Mouse (Mus musculus) left cerebral cortex, adult 2 months (tissue): ENCODE results near the gene Rgcc. TPM values are rescaled to one million over a fixed set of nuclear protein-coding genes. Genes with fewer than 3 reads are reported as not detected.

Source experiments
- DNase-seq, 2 experiments: peaks; one replicate each; pipeline ENCODE4 v3.0.0; 2021 to 2022; ENCODE audit warnings: low spot score in 2 of 2, mixed read lengths in 1 of 2; ENCODE audit errors: extremely low spot score in 1 of 2
- H3K27ac ChIP-seq: fragments of 200-600 bp; 2 replicates; pipeline ENCODE4 v1.8.1; 2022
- H3K4me3 ChIP-seq: fragments of 200-600 bp; 2 replicates; pipeline ENCODE4 v1.8.1; 2022
- CTCF ChIP-seq: fragments of 200-600 bp; IDR thresholded peaks from 2 replicates; pipeline ENCODE4 v1.8.1; 2022; ENCODE audit warnings: antibody characterized with exemption, mild to moderate bottlenecking, moderate library complexity
- intact Hi-C: fragments of 180-260 bp; cut with DNase I; formaldehyde crosslinking; loops from one replicate; pipeline ENCODE4 v1.15.1; 2025
- total RNA-seq, 2 experiments: library from RNA; stranded (reverse); gene quantifications; 2 replicates each; pipeline ENCODE4 v1.2.3; 2021

Rgcc gene
- total RNA-seq, 2 experiments from 2014 or later = 33.6 to 44.5 TPM

DNA sequence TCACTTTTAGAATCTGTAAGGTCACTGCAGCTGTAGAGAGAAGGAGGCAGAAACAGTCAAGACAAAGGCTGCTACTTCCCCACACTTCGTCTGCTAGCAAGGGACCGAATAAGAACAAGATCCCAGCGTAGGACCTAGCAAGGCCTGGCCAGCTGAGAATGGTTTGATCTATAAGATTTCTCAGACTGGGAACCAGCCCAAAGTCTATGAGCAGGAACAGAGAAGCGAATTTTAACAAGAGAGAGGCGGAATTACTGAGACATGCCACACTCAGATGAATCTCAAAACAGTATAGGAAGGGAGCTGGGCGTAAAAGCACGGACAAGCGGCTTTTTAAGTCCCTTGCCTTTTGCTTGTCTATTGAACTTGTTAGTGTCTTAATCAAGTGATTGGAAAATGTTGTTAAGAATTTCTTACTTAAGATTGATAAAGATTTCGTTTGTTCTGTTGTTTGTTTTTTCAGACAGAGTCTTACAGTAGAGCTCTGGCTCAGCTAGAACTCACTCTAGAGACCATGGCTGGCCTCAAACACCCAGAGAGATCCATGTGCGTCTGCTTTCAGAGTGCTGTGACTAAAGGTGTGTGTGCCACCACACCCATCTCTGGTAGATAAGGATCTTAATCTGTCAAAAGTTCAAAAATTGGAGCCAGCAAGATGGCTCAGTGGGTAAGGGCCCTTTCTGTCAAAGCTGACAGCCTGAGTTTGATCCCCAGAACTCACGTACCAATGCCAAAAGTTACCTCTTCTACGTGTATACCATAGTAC is 13.0 kb upstream of the Rgcc start:
- intact Hi-C loops = no loop called here
- Histone ChIP-seq H3K4me3 (no peak overlapping the region), H3K27ac (peak overlapping the region; percentile 66)

DNA sequence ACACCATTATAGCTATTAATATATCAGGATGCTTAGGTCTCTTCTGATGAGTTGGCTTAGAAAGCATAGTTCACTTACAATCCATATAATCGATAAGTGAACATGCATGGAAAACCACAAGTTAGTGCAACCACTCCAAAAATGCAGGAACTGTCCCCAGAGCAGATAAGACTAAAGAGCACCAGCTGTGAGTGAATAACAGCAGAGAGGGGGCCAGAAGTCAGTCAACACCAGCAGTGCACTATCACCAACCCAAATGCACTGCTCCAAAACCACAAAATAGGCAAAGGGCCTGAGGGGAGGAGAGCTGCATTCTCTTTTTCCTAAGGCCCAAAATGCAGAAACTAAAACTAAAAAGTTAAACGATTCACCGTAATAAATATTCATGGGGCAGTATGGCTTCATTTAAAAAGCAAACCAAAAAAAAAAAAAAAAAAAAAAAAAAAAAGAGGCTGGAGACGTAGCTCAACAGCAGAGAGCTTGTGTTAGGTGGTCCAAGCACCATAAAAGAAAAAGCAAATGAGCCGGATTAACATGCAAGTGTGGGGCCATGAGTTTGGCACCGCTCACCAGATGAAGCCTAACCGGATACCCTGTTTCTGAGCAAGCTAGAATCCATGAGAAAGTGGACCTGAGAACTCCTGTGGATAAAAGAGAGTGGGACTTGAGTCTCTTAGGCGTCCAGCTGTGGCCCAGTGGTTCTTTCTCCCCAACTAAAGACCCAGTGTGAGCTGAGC is 12.2 kb upstream of the Rgcc start:
- no peak for DNase-seq
- no peak overlapping the region for H3K4me3 ChIP-seq
- intact Hi-C loops = no loop called here
- H3K27ac ChIP-seq = peak overlapping the region; percentile 66
- no peak for TF ChIP-seq CTCF

More for the DNA sequence above, 13.0 kb upstream of the Rgcc start:
- no peak for DNase-seq
- no peak for TF ChIP-seq CTCF

DNA sequence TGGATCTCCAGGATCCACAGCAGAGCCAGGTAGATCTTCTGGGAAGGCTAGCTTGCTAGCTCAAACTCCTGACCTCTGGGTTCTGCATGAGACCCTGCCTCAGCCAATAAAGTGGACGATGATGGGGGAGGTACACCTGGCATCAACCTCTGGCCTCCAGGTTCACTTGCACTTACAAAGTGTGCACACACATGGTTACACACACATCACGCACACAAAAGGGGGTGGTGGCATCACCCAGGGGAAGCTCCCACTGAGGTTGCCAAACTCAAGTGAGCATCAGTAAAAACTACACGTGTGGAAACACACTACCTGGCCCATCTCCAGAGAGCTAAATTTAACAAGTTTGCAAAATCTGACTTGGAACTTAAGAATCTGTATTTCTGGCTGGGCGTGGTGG is 11.3 kb upstream of the Rgcc start:
- no peak overlapping the region for H3K4me3 ChIP-seq
- intact Hi-C loops = no loop called here
- H3K27ac ChIP-seq = no peak overlapping the region
- DNase-seq = no peak
- no peak for TF ChIP-seq CTCF

DNA sequence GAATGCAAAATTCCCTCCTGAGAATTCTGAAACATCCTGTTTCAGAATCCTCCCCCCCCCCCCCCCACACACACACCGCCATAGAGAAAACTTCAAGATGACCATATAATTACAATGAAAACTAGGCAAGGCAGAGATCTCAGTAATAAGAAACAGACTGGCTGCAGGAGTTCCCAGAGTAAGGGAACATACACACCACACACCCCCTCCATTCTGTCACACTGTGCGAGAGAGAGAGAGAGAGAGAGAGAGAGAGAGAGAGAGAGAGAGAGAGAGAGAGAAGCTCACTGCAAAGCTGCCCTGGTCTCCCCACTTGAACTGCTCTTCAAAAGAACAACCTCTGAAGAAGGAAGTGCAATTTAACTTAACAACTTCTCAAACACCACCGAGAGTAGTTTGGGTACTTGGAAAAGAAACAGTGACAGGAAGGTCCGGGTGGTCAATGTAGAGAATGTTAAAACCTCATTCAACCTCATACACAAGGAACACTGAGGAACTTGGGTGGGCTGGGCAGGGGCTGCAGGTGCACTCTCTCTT is 10.5 kb upstream of the Rgcc start:
- no peak for TF ChIP-seq CTCF
- intact Hi-C loops = no loop called here
- Histone ChIP-seq H3K27ac (no peak overlapping the region), H3K4me3 (no peak overlapping the region)
- DNase-seq = no peak

DNA sequence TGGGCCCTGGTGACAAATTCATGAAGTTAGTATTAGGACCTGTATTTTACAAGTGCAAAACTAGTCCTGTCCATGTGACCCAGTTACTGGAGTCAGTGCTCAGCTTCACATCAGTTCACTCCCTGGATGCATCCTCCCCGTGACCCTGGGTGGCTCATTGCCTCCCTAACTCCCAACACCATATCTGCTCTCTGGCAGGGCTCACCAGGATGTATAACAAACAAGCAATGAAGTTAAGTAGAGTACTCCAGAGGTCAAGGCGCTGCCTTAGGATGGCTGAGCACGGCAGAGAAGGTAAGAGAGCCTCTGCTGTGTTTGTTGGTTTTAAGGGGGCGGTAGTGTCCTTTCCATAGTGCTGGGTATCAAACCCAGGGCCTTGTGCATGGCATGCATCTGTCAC is 7.7 kb upstream of the Rgcc start:
- intact Hi-C loops = no loop called here
- no peak for DNase-seq
- Histone ChIP-seq H3K4me3 (no peak overlapping the region), H3K27ac (no peak overlapping the region)
- no peak for TF ChIP-seq CTCF

DNA sequence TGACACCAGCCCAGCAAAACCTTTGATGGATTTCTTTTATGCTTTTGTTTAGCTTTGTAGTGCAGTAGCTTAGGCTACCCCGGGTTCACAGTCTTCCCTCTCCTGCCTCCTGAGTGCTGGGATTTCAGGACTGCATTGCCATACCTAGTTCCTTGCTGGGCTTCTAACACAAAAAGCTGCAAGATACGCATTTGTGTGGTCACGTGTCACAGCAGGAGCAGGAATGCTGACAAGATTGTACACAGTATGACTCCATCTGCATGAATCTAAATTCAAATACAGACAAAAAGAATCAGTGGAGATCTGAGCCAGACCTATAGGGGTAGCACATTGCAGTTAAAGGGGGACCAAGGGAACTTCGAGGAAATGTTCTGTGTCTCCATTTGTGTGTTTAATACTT is 6.9 kb upstream of the Rgcc start:
- DNase-seq = no peak
- Histone ChIP-seq H3K27ac (no peak overlapping the region), H3K4me3 (no peak overlapping the region)
- intact Hi-C loops = no loop called here
- no peak for TF ChIP-seq CTCF

DNA sequence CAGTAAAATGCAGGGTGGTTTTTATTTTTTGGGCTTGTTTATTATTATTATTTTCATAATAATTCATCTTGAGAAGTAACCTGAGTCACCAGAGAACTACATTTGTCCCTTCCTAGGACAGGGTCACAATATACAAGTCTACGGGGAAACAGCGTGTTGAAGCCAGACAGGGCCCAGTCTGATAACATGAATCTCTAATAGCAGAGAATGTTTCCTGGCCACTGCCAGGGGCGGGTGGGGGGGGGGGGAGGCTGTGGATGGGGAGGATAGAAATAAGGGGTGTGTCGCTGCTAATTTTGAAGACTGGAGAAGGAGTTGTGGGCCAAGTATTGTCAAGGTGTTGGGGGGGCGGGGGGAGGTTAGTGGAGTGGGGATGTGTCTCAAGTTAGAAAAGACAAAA is 6.5 kb upstream of the Rgcc start:
- TF ChIP-seq CTCF = no peak
- Histone ChIP-seq H3K27ac (no peak overlapping the region), H3K4me3 (no peak overlapping the region)
- intact Hi-C loops = no loop called here
- no peak for DNase-seq

DNA sequence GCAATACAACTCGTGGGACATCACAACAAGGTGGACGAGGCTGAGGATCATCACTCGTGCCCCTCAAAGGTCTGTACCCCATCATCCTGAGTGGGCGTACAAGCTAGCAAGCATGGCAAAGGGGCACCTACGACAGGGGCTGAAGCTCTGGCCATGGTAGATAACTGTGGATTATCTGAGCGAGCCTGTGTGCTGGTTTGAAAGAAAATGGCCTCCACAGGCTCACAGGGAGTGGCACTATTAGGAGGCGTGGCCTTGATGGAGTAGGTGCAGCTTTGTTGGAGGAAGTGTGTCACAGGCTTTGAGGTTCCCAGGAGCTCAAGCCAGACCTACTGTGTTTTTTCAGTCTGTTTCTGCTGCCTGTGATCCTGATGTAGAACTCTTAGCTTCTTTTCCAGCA is 5.7 kb upstream of the Rgcc start:
- intact Hi-C loops = no loop called here
- TF ChIP-seq CTCF = no peak
- DNase-seq = no peak
- H3K4me3 ChIP-seq = no peak overlapping the region
- H3K27ac ChIP-seq = no peak overlapping the region

DNA sequence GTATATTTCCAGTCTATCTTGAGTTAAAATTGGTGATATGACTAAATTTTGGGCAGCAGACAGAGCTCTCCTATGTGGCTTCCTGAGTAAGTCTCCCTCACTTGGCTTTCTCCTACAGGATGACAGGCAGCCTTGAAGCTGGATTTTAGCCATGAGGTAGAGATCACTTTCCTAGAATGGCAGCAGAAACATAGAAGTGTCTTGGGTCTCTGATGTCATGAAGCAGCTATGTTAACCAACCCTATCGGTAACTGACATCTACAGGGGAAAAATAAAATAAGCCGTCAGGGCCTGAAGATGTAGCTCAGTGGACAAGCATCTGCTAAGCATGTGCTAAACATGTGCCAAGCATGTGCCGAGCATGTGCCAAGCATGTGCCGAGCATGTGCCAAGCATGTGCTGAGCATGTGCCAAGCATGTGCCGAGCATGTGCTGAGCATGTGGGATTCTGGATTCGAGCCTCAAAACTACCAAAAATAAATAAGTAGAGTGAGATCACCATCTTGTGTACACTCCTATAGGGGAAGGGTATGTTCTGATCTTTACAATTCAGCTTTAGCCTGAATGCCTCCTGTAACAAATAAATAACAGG is 3.5 kb upstream of the Rgcc start:
- no peak for DNase-seq
- Histone ChIP-seq H3K4me3 (no peak overlapping the region), H3K27ac (no peak overlapping the region)
- intact Hi-C loops = loop anchor here (5.0 kb wide), 2 partner anchors 103 to 178 kb away; no protein-coding TSS in a partner anchor
- TF ChIP-seq CTCF = no peak

DNA sequence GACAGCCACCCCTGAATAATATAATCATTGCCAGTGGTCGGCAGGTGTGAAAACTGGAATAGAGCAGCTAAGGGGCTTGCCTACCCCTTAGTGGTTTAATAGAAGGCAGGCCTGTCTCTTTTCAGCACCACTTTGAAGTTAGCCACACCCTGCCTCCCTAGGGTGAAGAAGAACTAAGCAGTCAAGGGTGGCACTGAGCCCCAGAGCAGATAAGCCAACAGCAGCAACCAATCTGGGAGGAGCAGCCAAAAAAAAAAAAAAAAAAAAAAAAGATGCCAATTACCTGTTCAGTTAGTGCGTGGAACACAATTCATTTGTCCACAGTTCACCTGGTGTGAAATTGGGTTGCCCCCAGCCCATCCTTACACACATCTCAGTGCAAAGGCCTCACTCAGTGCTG is 1.7 kb upstream of the Rgcc start:
- Histone ChIP-seq H3K27ac (no peak overlapping the region), H3K4me3 (no peak overlapping the region)
- TF ChIP-seq CTCF = no peak
- intact Hi-C loops = loop anchor here (5.0 kb wide), 2 partner anchors 101 to 176 kb away; no protein-coding TSS in a partner anchor
- DNase-seq = no peak

DNA sequence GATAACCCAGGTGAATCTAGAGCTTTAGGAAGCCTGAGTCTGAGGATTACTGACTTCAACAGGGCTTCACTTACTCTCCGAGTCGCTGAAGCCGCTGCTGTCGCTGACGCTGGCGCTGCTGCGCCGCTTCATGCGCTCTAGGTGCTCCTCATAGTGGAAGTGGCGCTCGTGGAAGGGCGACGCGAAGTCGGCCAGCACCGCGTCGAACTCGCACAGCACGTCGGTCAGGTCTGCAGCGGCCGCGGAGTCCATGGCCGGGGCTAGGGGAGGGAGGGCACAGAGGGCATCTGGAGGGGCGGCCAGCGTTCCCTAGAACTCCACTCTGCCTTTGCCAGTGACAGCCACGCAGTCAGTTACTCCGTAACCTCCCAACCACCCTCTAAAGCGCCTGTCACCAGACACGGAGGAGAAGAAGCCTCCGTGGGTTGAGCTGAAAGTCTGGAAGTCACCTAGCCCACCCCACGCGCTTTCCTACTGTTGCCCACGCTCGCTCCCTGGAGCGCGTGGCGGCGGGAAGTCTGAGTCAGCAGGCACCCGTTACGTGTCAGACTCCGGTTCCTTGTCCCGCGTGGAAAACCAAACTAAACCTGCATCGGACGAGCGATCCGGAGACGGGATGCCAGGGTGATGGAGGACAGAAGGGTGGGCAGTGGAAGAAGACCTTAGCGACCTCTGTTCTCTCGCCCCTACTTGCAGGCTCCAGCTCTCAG is 649 bp downstream of the Rgcc start:
- H3K4me3 ChIP-seq = peak overlapping the region; percentile 54
- H3K27ac ChIP-seq = peak overlapping the region; percentile 80
- peak; percentile 68 to 70 for DNase-seq
- TF ChIP-seq CTCF = no peak
- intact Hi-C loops = loop anchor here (2.0 to 5.0 kb wide), 3 partner anchors 46 to 173 kb away; no protein-coding TSS in a partner anchor
